Mouse (Mus musculus) bone marrow macrophage, adult 2 months (primary cell): ENCODE results near the gene Asb15. TPM values are rescaled to one million over a fixed set of nuclear protein-coding genes. Genes with fewer than 3 reads are reported as not detected.

ENCODE experiments used
- H3K27ac ChIP-seq: 2 replicates; pipeline ENCODE4 v1.5.1; 2012; ENCODE audit warnings: low read depth, low read length; ENCODE audit not compliant: insufficient read depth
- H3K4me1 ChIP-seq: 2 replicates; pipeline ENCODE4 v1.6.1; 2012; ENCODE audit warnings: low read length; ENCODE audit not compliant: control insufficient read depth, insufficient read depth
- H3K4me3 ChIP-seq: 2 replicates; pipeline ENCODE4 v1.5.1; 2012; ENCODE audit warnings: mild to moderate bottlenecking, low read length, moderate library complexity; ENCODE audit not compliant: insufficient read depth
- CTCF ChIP-seq: IDR thresholded peaks from 2 replicates; pipeline ENCODE4 v1.5.1; 2012; ENCODE audit warnings: low read depth, mild to moderate bottlenecking, low read length, moderate library complexity
- POLR2A ChIP-seq: IDR thresholded peaks from 2 replicates; pipeline ENCODE4 v1.6.1; 2012; ENCODE audit warnings: mild to moderate bottlenecking, low read depth, low read length, borderline replicate concordance
- polyA plus RNA-seq: library from polyadenylated mRNA; stranded (reverse); fragments of >200 nt; gene quantifications from 2 replicates; pipeline ENCODE4 v1.2.4, GENCODE M21; 2012; ENCODE audit not compliant: missing spikeins, insufficient read depth, insufficient read length

The Asb15 gene
- polyA plus RNA-seq, 1 experiment, result not detected

GRCm38 (mm10) chr6:24591525-24592218 is 63.7 kb downstream of the Asb15 start:
- no peak for TF ChIP-seq CTCF
- TF ChIP-seq POLR2A, result no peak
- H3K27ac ChIP-seq, result no peak overlapping the region
- H3K4me1 ChIP-seq, result no peaks in the 10 kb centered on the region
- no peak overlapping the region for H3K4me3 ChIP-seq

DNA sequence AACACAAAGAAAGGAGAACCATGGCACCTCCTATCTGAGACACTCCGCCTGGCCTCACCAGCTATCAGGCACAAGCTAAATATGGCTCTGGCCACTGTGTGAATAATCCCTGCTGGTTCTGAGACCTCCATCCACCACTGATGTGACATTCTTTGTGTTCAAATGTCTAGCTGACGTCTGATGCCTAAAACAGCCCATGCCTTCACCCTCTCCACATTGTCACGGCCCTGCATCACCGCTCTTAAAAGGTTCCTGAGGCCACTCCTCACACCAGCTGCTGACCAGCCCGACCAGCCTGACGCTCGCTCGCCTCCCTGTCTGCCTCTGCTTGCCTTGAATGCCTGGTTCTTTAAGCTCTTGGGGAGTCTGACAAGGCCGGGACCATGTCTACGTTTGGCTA is 69.6 kb downstream of the Asb15 start, which contains the start of gene Lmod2:
TSS of gene Lmod2 (plus strand) at position 263 of the 400 bp plus-strand sequence.
- no peak for TF ChIP-seq POLR2A
- no peak for TF ChIP-seq CTCF
- Histone ChIP-seq H3K27ac (no peak within 1 kb of the TSS), H3K4me1 (peaks cover 7% of the 10 kb centered on the region), H3K4me3 (no peak within 1 kb of the TSS)

- Histone ChIP-seq H3K27ac (no peak overlapping the region), H3K4me1 (peaks cover 7% of the 10 kb centered on the region), H3K4me3 (no peak overlapping the region)
- TF ChIP-seq POLR2A (no peak), CTCF (no peak)
Observed at GRCm38 (mm10) chr6:24599179-24599578, 71.2 kb downstream of the Asb15 start.

GRCm38 (mm10) chr6:24599639-24600038 is 71.7 kb downstream of the Asb15 start:
- TF ChIP-seq CTCF (no peak), POLR2A (no peak)
- H3K4me3 ChIP-seq, result no peak overlapping the region

DNA sequence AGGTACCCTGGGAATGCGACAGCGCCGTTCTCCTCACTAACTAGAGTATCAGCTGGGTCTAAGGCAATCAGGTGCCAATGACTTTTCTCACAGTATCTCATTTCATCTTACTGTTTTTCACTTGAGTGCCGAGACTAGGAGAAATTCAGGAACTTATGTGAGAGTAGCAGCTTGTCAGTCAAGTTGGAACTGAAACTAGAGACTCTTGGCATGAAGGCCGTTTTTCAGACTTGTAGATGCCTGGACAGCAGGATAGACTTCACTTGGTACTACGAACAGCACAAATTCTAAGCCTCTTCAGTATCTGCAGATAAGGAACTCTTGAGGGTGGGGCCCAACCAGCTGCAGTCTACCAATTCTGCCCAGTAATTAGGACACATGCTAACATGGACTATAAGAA is 72.2 kb downstream of the Asb15 start:
- Histone ChIP-seq H3K27ac (no peak overlapping the region), H3K4me3 (no peak overlapping the region), H3K4me1 (peaks cover 7% of the 10 kb centered on the region)
- TF ChIP-seq POLR2A (no peak), CTCF (no peak)

More at GRCm38 (mm10) chr6:24599639-24600038, 71.7 kb downstream of the Asb15 start:
- Histone ChIP-seq H3K27ac (no peak overlapping the region), H3K4me1 (peaks cover 7% of the 10 kb centered on the region)

DNA sequence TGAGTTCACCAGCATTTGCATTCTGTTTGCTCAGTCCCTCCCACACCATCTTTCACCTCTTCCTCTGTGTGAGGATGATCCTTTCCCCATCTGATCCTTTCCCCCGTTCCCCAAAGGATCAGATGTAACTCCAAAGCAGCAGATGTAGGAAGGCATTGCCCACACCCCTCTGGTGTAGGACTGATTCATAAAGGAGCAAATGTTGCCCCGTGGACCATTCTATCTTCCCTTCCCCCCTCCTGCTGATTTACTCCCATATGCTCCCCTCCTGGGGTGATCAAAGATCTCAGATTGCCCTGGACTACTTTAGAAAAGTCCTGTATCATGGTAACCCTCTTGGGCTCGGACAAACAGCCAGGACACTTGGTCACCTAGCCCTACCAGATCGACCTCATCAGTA is 72.8 kb downstream of the Asb15 start:
- Histone ChIP-seq H3K27ac (no peak overlapping the region), H3K4me3 (no peak overlapping the region), H3K4me1 (peaks cover 7% of the 10 kb centered on the region)
- TF ChIP-seq CTCF, result no peak
- TF ChIP-seq POLR2A, result no peak

DNA sequence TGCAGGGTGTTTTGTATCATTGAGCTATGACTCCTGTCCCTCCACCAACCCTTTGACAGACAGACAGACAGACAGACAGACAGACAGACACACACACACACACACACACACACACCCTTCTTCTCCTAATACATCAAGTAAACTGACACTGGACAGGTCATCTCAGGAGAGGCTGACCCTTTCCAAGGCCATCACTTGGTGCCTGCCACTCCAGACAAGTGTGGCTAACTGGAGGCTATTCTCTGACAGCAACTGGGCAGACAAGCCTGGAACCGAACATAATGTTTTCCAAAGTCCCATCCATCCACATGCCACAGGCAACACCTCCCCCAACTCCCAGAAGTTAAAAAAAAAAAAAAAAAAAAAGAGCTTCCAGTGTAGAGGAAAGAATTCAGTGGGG is 73.7 kb downstream of the Asb15 start:
- no peak overlapping the region for H3K4me3 ChIP-seq
- peaks cover 7% of the 10 kb centered on the region for H3K4me1 ChIP-seq
- no peak overlapping the region for H3K27ac ChIP-seq
- TF ChIP-seq CTCF (no peak), POLR2A (no peak)

- Histone ChIP-seq H3K4me3 (no peak overlapping the region), H3K4me1 (peaks cover 7% of the 10 kb centered on the region)
- no peak for TF ChIP-seq POLR2A
- TF ChIP-seq CTCF, result no peak
Observed at GRCm38 (mm10) chr6:24602351-24602750, 74.4 kb downstream of the Asb15 start.

GRCm38 (mm10) chr6:24602993-24603392 is 75.0 kb downstream of the Asb15 start:
- H3K4me1 ChIP-seq, result peaks cover 7% of the 10 kb centered on the region
- TF ChIP-seq CTCF, result no peak
- no peak for TF ChIP-seq POLR2A
- no peak overlapping the region for H3K27ac ChIP-seq
- H3K4me3 ChIP-seq, result no peak overlapping the region

More at GRCm38 (mm10) chr6:24602351-24602750, 74.4 kb downstream of the Asb15 start:
- no peak overlapping the region for H3K27ac ChIP-seq

DNA sequence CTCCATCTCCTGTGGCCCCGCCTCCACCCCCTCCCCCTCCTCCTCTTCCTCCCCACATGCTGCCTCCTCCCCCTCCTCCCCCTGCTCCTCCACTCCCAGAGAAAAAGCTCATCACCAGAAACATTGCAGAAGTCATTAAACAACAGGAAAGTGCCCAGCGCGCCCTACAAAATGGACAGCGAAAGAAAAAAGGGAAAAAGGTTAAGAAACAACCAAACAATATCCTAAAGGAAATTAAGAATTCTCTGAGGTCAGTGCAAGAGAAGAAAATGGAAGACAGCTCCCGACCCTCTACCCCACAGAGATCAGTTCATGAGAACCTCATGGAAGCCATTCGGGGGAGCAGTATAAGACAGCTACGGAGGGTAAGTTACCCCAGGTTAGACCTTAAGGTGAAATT is 76.3 kb downstream of the Asb15 start:
- H3K4me1 ChIP-seq, result peaks cover 7% of the 10 kb centered on the region
- TF ChIP-seq CTCF (no peak), POLR2A (no peak)
- H3K4me3 ChIP-seq, result no peak overlapping the region
- H3K27ac ChIP-seq, result no peak overlapping the region
